Mouse (Mus musculus) kidney, postnatal 10 days (tissue): ENCODE results near the gene Ncapd3.

Source experiments
- DNase-seq: peaks from one replicate; pipeline ENCODE4 v3.0.0; 2021; ENCODE audit warnings: mixed read lengths

The Ncapd3 gene

GRCm38 (mm10) chr9:27029828-27030762, at the start of gene Ncapd3, which contains the start of gene Vps26b:
Gene Ncapd3, plus strand, starts transcription at chr9:27030175.
Gene Vps26b, minus strand, starts transcription at chr9:27030065.
- DNase-seq: peak; percentile 99

DNA sequence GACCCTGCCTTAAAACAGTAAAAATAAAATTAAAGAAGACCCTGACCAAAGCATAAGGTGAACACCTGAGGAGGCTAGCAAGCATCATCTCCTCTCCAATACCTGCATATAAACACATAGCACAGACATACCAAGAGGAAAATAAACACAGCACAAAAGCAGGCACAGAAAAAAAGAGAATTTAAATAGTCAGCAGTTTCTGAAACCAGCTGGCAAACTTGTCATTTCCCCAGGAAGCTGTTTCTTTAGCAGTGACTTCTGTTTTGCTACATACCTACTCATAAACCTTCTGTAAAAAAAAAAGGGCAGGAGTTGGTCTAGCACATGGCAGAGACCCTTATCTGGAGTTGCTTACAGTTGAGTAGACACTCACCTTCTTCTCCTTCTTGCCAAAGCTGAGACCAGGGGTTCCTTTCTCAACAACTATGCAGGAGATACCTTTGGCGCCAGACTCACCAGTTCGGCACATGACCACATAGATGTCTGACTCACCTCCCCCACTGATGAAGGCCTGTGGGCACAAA, 44.8 kb upstream of the Ncapd3 start:
- no peak for DNase-seq

GRCm38 (mm10) chr9:26985668-26986277, 44.2 kb upstream of the Ncapd3 start:
- no peak for DNase-seq

DNA sequence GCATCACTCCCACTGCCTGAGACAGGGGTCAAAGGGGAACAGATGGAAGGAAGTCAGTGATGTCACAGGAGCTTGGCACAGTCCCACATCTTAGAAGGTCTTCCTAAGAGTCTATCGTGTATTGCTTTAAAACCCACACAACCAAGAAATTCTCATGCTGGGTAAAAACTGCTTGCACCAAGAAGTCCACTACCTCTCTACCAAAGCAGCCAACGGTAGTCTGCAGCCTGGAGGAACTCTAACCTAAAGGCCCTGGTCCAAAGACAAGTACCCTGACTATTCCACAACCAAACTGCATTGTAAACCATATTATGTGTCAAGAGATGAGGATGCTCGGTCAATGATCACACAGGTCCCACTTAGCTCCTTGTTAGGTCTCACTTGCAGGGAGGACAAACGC, 39.8 kb upstream of the Ncapd3 start:
- DNase-seq: no peak

DNA sequence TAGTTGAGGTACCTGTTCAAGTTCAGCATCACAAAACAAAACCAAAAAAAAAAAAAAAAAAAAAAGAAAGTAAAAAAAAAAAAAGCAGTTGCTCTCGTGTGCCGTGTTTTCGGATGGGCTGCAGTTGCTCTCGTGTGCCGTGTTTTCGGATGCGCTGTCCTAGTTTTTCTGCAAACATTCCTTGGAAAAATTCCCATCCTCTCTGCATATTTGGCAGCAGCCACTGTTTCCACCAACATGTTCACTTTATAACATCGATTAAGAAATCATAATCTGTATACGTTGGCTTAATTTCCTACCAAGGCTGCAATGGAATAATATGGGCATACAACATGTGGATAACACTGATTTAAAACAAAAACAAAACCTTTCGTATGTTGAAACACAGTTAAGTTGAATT, 36.9 kb upstream of the Ncapd3 start:
- no peak for DNase-seq

DNA sequence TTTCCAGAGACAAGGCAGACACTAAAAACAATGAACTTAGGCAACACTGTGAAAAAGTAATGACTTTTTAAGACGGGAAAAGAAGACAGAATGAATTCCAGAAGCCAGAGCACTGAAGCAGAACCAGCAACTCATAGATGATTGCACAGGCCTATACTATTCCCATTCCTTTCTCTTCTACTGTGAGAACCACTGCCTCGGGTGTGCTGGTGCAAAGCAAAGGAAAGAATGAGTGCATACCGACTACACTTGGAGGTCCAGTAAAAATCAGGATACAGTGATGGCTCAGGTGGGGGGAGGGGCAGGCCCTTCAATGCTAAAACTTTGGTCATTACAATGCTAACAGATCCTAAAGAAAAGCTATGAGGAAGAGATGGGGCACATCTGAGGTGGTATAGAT, 36.1 kb upstream of the Ncapd3 start:
- DNase-seq: no peak

GRCm38 (mm10) chr9:26997062-26997461, 32.9 kb upstream of the Ncapd3 start:
- no peak for DNase-seq

- no peak for DNase-seq
Observed at GRCm38 (mm10) chr9:26997501-26997900, 32.5 kb upstream of the Ncapd3 start.

DNA sequence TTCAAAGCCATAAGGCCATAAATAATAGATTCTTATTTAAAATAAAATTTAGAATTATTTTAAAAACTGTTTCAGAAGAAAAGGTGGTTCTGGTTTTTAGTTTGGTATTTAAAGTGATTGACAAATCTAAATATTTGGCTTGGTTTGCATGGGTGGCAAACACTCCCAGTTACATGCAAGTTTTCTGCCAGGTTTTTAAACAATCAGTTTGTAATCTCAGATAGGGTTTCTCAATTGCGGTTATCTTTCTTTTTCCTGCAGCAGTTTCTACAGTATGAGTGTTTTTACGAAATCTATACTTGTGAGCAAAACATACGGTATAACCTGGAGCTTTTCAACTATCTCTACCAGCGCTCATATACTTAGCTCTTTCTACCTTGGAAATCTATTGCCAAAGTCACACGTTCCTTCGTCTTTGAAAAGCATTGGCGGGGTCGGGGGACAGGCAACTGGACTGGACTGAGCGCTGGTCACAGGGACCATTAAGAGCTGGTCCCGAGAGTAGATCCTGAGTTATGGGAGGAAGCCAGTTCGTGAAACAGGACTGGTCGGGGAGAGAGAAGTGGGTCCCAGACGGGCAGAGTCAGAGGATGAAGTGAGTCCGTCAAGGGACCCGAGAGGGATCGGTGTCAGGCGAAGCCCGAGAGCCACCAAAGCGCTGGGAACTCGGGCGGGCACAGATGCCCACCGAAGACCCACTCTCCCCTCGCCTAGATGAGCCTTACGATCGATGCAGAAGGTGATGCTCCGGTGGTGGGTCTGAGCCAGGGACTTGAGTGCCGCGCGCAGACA, 31.1 kb upstream of the Ncapd3 start:
- no peak for DNase-seq

DNA sequence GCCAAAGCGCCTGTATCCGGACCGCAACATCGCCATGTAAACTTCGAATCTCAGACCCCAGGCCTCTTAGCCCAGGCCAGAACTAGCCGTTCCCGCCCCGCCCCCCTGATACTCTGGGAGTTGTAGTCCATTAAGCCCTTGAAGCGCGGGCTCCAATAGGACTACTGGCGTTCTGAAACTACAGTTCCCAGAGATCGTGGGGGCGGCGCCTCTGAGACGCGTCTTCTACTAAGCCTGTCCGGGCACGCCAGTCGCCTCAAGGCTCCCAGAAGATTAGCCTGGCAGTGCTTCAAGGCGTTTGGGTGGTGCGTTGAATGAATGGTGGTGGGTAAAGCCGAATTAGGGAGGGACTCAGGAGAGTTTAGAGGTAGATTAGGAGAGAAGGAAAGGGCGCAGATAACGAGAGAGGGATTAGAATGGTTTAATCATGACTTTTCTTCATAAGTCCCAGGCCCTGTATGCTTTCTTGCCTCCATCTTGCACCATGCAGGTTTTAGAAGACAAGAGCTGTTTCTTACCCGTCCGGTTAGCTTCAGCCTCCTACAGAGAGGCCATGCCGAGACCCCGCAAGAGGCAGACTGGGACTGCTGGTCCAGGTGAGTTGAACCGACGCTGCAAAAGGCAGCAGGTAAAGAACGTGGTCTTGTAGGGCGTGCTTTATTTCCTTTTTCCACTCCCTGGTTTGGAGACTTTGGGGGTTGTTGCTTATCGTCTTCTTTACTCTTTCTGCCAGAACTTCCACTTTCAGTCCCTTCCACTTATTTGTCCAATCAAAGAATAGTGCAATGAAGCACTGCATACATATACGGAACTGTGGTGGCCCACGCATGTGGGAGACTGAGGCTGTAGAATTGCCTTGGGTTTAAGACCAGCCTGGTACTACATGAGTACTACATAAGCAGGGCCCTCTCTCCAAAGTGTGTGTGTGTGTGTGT, 30.2 kb upstream of the Ncapd3 start, which contains the start of the genes Acad8 and Thyn1:
TSS of gene Acad8 (minus strand) at position 106 of the 935 bp plus-strand sequence.
TSS of gene Thyn1 (plus strand) at position 250 of the 935 bp plus-strand sequence.
- DNase-seq: peak; percentile 98

DNA sequence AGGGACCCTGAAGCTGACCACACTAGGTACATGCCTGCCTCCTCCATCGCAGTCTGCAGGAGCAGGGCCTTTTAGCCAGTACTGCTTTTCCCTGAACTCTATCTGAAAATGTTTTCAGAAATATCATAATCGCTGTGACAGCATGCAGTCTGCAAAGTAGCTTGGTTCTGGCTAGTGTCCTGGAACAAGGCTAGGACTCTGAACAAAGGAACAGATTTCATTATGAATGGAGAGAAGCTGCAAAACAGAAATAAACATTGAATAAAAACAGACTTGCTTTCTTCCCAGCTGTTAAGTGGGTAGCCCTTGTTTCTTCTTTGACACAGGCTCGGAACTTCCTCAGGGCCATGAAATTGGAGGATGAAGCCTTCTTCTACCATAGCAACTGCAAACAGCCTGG, 24.7 kb upstream of the Ncapd3 start:
- no peak for DNase-seq

GRCm38 (mm10) chr9:27005933-27006332, 24.0 kb upstream of the Ncapd3 start:
- no peak for DNase-seq

DNA sequence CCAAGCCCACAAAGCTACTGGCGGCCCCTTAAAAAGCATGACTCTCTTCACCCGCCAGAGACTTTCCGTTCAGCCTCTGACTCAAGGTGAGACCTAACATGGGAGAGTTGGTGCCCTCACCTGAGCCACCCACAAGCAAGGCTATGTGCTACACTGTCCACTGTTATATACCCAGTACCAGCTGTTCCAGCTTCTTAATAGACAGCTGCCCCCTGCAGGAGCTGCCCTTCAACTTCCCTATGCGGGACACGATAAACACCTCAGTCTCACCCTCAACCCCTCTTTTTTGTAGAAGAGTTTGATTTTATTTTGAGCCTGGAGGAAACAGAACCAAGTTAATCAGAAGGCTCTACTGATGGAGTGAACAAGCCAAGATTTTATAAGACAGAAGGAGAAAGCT, 23.1 kb upstream of the Ncapd3 start:
- DNase-seq: no peak

DNA sequence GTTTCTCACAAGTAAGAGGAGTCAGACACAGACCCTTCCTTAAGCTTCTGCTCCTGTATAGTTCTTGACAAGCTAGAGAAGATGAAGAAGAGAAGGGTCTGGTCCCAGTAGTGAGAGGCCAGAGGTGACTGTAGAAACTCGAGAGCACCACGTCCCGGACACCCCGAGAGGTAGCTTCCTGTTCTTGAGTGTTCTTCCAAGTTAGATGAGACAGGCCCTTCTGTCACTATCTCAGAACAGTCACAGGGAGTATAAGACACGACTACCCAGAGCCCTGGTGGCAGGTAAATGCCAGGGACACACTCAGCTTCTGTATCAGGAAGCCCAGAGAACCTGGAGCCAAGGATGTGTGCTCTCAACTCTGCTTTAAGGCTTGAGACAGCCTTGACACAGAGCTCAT, 20.7 kb upstream of the Ncapd3 start:
- DNase-seq: no peak

GRCm38 (mm10) chr9:27011572-27011971, 18.4 kb upstream of the Ncapd3 start:
- DNase-seq: no peak

DNA sequence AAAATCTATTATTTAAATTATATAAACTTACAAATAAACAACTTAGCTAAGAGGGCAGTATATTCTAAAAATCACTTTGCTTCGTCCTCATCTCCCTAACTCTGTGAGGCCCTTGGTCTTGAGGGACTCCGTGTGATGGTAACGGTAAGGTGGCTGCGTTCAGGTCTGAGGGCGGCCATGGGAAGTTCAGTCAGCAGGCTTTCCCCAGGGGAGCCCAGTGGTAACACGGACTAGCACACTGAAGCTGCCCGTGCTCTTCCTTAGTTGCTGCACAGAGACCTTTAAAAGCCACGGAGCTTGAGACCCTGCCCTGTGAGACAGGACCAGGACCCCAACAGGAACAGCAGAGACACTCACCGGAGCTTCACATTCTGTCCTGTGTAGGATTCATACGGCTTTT, 11.0 kb upstream of the Ncapd3 start:
- DNase-seq: no peak

DNA sequence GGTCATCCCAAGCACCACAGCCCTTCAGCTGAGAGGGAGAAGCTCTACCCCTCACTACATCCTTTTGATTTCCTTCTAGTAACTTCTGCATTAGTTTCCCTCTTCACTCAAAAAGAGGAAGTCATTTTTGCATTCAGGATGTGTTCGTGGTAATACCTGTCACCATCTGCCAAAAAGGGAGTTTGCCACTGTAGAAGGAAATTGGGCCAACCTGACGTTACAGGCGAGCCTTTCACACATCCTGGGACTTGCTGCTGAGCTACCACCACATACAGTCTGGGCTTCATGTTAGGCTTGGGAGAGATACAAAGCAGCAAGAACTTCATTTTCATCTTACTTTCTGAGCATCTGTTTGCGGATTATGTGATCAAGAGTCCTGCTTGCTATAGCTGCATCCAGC, 6.3 kb upstream of the Ncapd3 start:
- no peak for DNase-seq

- DNase-seq: no peak
Observed at GRCm38 (mm10) chr9:27026708-27027107, 3.3 kb upstream of the Ncapd3 start.

- DNase-seq: peak; percentile 49
Observed at GRCm38 (mm10) chr9:27029022-27029827, 750 bp upstream of the Ncapd3 start.

- DNase-seq: no peak
Observed at GRCm38 (mm10) chr9:27030763-27031100, 757 bp downstream of the Ncapd3 start.

GRCm38 (mm10) chr9:27043892-27044291, 13.9 kb downstream of the Ncapd3 start:
- DNase-seq: no peak
